Mouse (Mus musculus) thymus, adult 2 months (tissue): ENCODE results near the gene Cyb561.

ENCODE experiments used
- CTCF ChIP-seq: fragments of 200-500 bp; IDR thresholded peaks from 2 replicates; pipeline ENCODE4 v1.5.1; 2012; ENCODE audit warnings: mild to moderate bottlenecking, control low read depth, low read length, moderate library complexity, borderline replicate concordance; ENCODE audit not compliant: control insufficient read depth, poor library complexity, insufficient read depth; ENCODE audit errors: extremely low read depth
- POLR2A ChIP-seq: fragments of 200-500 bp; IDR thresholded peaks from 2 replicates; pipeline ENCODE4 v1.6.1; 2012; ENCODE audit warnings: mild to moderate bottlenecking, low read length, control low read depth, moderate library complexity; ENCODE audit not compliant: control insufficient read depth, poor library complexity, insufficient read depth; ENCODE audit errors: extremely low read depth

DNA sequence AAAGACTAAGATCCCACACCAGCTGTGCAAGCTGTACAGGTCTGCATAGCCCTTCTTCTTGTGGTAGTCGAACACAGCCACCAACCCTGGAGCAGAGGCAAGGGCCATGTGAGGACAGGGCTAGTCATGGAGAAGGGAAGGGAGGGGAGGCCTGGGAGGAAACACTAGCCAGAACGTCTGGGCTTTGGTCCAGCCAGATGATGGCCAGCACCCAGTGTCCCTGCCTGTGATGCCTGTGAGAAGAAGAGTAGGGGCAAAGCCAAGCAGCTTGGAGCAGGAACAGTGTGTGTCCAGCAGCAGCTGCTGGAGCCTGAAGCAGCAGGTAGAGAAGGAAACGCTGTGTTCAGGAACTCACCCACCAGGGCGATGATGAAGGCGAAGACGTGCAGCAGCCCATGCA, 16.9 kb downstream of the Cyb561 start:
- no peak for TF ChIP-seq CTCF
- TF ChIP-seq POLR2A, result no peak
